Mouse (Mus musculus): ENCODE measurements at regions not wholly inside any gene's neighbourhood (a gene's known extent, or its start where the extent isn't known, plus 50 kb on each side); places are given as distances from the start of the nearest gene placed in this dataset.

GRCm38 (mm10) chr16:7764383-7764782 lies 660.6 kb downstream of the Tmem114 start:
- no peak for ATAC-seq (replicated peaks in 1 of 2; ENCODE audit: insufficient read depth in 1 of 2, low FRiP score in 2 of 2, low TSS enrichment in 1 of 2, low read depth in 1 of 2, poor library complexity in 2 of 2, severe bottlenecking in 2 of 2)

GRCm38 (mm10) chr16:7728186-7728585 lies 696.8 kb downstream of the Tmem114 start:
- no peak for ATAC-seq (replicated peaks in 1 of 2; ENCODE audit: insufficient read depth in 1 of 2, low FRiP score in 2 of 2, low TSS enrichment in 1 of 2, low read depth in 1 of 2, poor library complexity in 2 of 2, severe bottlenecking in 2 of 2)

- no peak for ATAC-seq (replicated peaks in 1 of 2; ENCODE audit: insufficient read depth in 1 of 2, low FRiP score in 2 of 2, low TSS enrichment in 1 of 2, low read depth in 1 of 2, poor library complexity in 2 of 2, severe bottlenecking in 2 of 2)
Observed at GRCm38 (mm10) chr16:7725225-7725624, 699.7 kb downstream of the Tmem114 start.

GRCm38 (mm10) chr16:7701471-7701870 lies 723.5 kb downstream of the Tmem114 start:
- no peak for ATAC-seq (replicated peaks in 1 of 2; ENCODE audit: insufficient read depth in 1 of 2, low FRiP score in 2 of 2, low TSS enrichment in 1 of 2, low read depth in 1 of 2, poor library complexity in 2 of 2, severe bottlenecking in 2 of 2)

GRCm38 (mm10) chr16:7685484-7685883 lies 739.5 kb downstream of the Tmem114 start:
- ATAC-seq (replicated peaks in 1 of 2; ENCODE audit: insufficient read depth in 1 of 2, low FRiP score in 2 of 2, low TSS enrichment in 1 of 2, low read depth in 1 of 2, poor library complexity in 2 of 2, severe bottlenecking in 2 of 2), result 0 out of 4 replicates have a peak, but pooled peaks of 1 of the 2 experiments have one; percentile 46

GRCm38 (mm10) chr16:7666096-7666495 lies 758.8 kb downstream of the Tmem114 start:
- ATAC-seq (replicated peaks in 1 of 2; ENCODE audit: insufficient read depth in 1 of 2, low FRiP score in 2 of 2, low TSS enrichment in 1 of 2, low read depth in 1 of 2, poor library complexity in 2 of 2, severe bottlenecking in 2 of 2), result no peak

GRCm38 (mm10) chr16:7658133-7658532 lies 766.8 kb downstream of the Tmem114 start:
- ATAC-seq (replicated peaks in 1 of 2; ENCODE audit: insufficient read depth in 1 of 2, low FRiP score in 2 of 2, low TSS enrichment in 1 of 2, low read depth in 1 of 2, poor library complexity in 2 of 2, severe bottlenecking in 2 of 2), result no peak

- ATAC-seq (replicated peaks in 1 of 2; ENCODE audit: insufficient read depth in 1 of 2, low FRiP score in 2 of 2, low TSS enrichment in 1 of 2, low read depth in 1 of 2, poor library complexity in 2 of 2, severe bottlenecking in 2 of 2), result no peak
Observed at GRCm38 (mm10) chr16:7654451-7654850, 770.5 kb downstream of the Tmem114 start.

- ATAC-seq (replicated peaks in 1 of 2; ENCODE audit: insufficient read depth in 1 of 2, low FRiP score in 2 of 2, low TSS enrichment in 1 of 2, low read depth in 1 of 2, poor library complexity in 2 of 2, severe bottlenecking in 2 of 2), result no peak
Observed at GRCm38 (mm10) chr16:7649771-7650170, 775.2 kb downstream of the Tmem114 start.

- ATAC-seq (replicated peaks in 1 of 2; ENCODE audit: insufficient read depth in 1 of 2, low FRiP score in 2 of 2, low TSS enrichment in 1 of 2, low read depth in 1 of 2, poor library complexity in 2 of 2, severe bottlenecking in 2 of 2), result no peak
Observed at GRCm38 (mm10) chr16:7647275-7647926, 777.5 kb downstream of the Tmem114 start.

GRCm38 (mm10) chr16:7644363-7644762 lies 780.6 kb downstream of the Tmem114 start:
- no peak for ATAC-seq (replicated peaks in 1 of 2; ENCODE audit: insufficient read depth in 1 of 2, low FRiP score in 2 of 2, low TSS enrichment in 1 of 2, low read depth in 1 of 2, poor library complexity in 2 of 2, severe bottlenecking in 2 of 2)

- ATAC-seq (replicated peaks in 1 of 2; ENCODE audit: insufficient read depth in 1 of 2, low FRiP score in 2 of 2, low TSS enrichment in 1 of 2, low read depth in 1 of 2, poor library complexity in 2 of 2, severe bottlenecking in 2 of 2), result no peak
Observed at GRCm38 (mm10) chr16:7638955-7639755, 785.8 kb downstream of the Tmem114 start.

GRCm38 (mm10) chr16:7637993-7638392 lies 786.9 kb downstream of the Tmem114 start:
- no peak for ATAC-seq (replicated peaks in 1 of 2; ENCODE audit: insufficient read depth in 1 of 2, low FRiP score in 2 of 2, low TSS enrichment in 1 of 2, low read depth in 1 of 2, poor library complexity in 2 of 2, severe bottlenecking in 2 of 2)

GRCm38 (mm10) chr16:7637121-7637700 lies 787.7 kb downstream of the Tmem114 start:
- no peak for ATAC-seq (replicated peaks in 1 of 2; ENCODE audit: insufficient read depth in 1 of 2, low FRiP score in 2 of 2, low TSS enrichment in 1 of 2, low read depth in 1 of 2, poor library complexity in 2 of 2, severe bottlenecking in 2 of 2)

GRCm38 (mm10) chr16:7636326-7636725 lies 788.6 kb downstream of the Tmem114 start:
- no peak for ATAC-seq (replicated peaks in 1 of 2; ENCODE audit: insufficient read depth in 1 of 2, low FRiP score in 2 of 2, low TSS enrichment in 1 of 2, low read depth in 1 of 2, poor library complexity in 2 of 2, severe bottlenecking in 2 of 2)

GRCm38 (mm10) chr16:7632474-7632873 lies 792.5 kb downstream of the Tmem114 start:
- ATAC-seq (replicated peaks in 1 of 2; ENCODE audit: insufficient read depth in 1 of 2, low FRiP score in 2 of 2, low TSS enrichment in 1 of 2, low read depth in 1 of 2, poor library complexity in 2 of 2, severe bottlenecking in 2 of 2), result no peak

- ATAC-seq (replicated peaks in 1 of 2; ENCODE audit: insufficient read depth in 1 of 2, low FRiP score in 2 of 2, low TSS enrichment in 1 of 2, low read depth in 1 of 2, poor library complexity in 2 of 2, severe bottlenecking in 2 of 2), result no peak
Observed at GRCm38 (mm10) chr16:7628351-7628750, 796.6 kb downstream of the Tmem114 start.

GRCm38 (mm10) chr16:7606602-7607001 lies 818.3 kb downstream of the Tmem114 start:
- no peak for ATAC-seq (replicated peaks in 1 of 2; ENCODE audit: insufficient read depth in 1 of 2, low FRiP score in 2 of 2, low TSS enrichment in 1 of 2, low read depth in 1 of 2, poor library complexity in 2 of 2, severe bottlenecking in 2 of 2)

All from hematopoietic stem cell, adult 5-6 weeks (primary cell).